Mouse (Mus musculus) liver, embryonic 12.5 days (tissue): ENCODE results near the gene Bap1. TPM values are rescaled to one million over a fixed set of nuclear protein-coding genes. Genes with fewer than 3 reads are reported as not detected.

Experiments
- ATAC-seq: fragments of 200-750 bp; cut with Nextera tagmentation; 2 replicates; pipeline ENCODE4 v1.8.0; 2017; ENCODE audit warnings: moderate number of reproducible peaks, mild to moderate bottlenecking, moderate library complexity
- H3K27ac ChIP-seq: fragments of 300-500 bp; sonication (generic); 2 replicates; pipeline ENCODE4 v1.5.1; 2016; ENCODE audit warnings: mild to moderate bottlenecking
- H3K27me3 ChIP-seq: fragments of 300-500 bp; sonication (generic); replicated peaks from 2 replicates; pipeline ENCODE4 v1.6.1; 2016; ENCODE audit warnings: mild to moderate bottlenecking, moderate library complexity
- H3K36me3 ChIP-seq: fragments of 300-500 bp; sonication (generic); 2 replicates; pipeline ENCODE4 v1.6.1; 2016; ENCODE audit warnings: mild to moderate bottlenecking, moderate library complexity
- H3K4me1 ChIP-seq: fragments of 300-500 bp; sonication (generic); 2 replicates; pipeline ENCODE4 v1.6.1; 2016
- H3K4me2 ChIP-seq: fragments of 300-500 bp; sonication (generic); 2 replicates; pipeline ENCODE4 v1.6.1; 2016; ENCODE audit warnings: mild to moderate bottlenecking, moderate library complexity
- H3K4me3 ChIP-seq: fragments of 300-500 bp; sonication (generic); 2 replicates; pipeline ENCODE4 v1.5.1; 2016; ENCODE audit warnings: mild to moderate bottlenecking, moderate library complexity
- H3K9ac ChIP-seq: fragments of 300-500 bp; sonication (generic); 2 replicates; pipeline ENCODE4 v1.6.1; 2016; ENCODE audit warnings: mild to moderate bottlenecking, moderate library complexity
- H3K9me3 ChIP-seq: fragments of 300-500 bp; sonication (generic); replicated peaks from 2 replicates; pipeline ENCODE4 v1.6.1; 2016; ENCODE audit warnings: mild to moderate bottlenecking, moderate library complexity
- WGBS: fragments of 180-500 bp; shearing (Covaris S2); methylation state at CpG from one replicate; pipeline ENCODE4 v1.1.7; 2016; ENCODE audit not compliant: insufficient replicate concordance; 5-methylcytosine and 5-hydroxymethylcytosine counted together
- polyA plus RNA-seq: library from polyadenylated mRNA; unstranded; fragments of >200 nt; fragmentation: Nextera tagmentation; extraction: Ambion mirVana; gene quantifications from 2 replicates; pipeline ENCODE4 v1.2.1, GENCODE M21; 2016

The Bap1 gene
- 53.8 and 54.4 TPM in 2 replicates for polyA plus RNA-seq

DNA sequence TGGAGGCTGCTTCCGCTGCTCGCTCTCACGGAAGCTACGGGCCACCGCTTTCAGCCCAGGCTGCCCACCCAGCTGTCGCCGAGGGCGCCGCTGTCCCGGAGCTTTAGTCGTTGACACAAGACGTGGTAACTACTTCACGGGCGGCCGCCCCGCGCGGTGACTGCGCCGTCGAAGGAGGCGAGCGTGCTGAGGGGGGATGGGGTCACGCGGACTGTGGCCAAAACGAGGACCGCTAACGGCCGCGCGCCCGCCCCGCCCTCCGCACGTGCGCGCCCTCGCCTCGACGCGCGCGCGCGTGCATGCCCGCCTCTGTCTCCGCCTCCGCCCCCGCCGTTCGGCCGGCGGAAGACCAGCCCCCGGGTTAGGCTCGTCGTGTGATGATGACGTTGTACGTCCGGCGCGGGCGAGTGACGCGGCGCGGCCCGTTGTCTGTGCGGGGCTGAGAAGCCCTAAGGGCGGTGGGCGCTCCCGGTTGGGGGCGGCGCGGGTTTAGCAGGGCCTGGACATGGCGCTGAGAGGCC, at the start of gene Bap1, which contains the start of gene Phf7:
Gene Bap1, plus strand, starts transcription at position 367 of the 521 bp plus-strand sequence.
Gene Phf7, minus strand, starts transcription at position 234 of the 521 bp plus-strand sequence.
- Histone ChIP-seq H3K4me1 (peaks cover 35% of the 10 kb centered on the region), H3K9me3 (no peaks in the 10 kb centered on the region), H3K27me3 (no peaks in the 10 kb centered on the region), H3K36me3 (peaks cover 38% of the 10 kb centered on the region), H3K4me3 (peak within 1 kb of the TSS; percentile 99), H3K9ac (peak within 1 kb of the TSS; percentile 97), H3K27ac (peak within 1 kb of the TSS; percentile 92), H3K4me2 (peak within 1 kb of the TSS; percentile 91)
- peak; percentile 89 for ATAC-seq
- WGBS = under 1% methylated on average over 75 of the region's 75 CpGs

DNA sequence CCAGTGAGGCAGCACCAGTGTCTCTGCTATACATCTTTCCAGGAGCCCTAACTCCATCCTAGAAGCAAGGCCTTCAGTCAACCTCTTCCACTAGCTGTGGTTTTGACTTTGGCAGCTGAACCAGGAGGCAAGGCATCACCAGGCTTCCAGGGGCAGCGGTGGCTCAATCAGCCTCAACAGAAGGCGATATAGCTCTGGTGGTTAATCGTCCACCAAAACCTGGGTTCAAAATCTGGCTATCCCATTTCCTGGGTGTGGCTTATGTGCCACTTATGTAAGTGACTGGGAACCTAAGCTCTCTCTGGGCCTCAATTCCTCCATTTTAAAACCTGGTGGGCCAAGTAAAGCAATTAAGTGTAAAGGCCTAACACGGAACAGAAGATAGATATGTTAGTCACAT, 46.4 kb upstream of the Bap1 start:
- WGBS = 43% methylated on average over 4 of the region's 4 CpGs

DNA sequence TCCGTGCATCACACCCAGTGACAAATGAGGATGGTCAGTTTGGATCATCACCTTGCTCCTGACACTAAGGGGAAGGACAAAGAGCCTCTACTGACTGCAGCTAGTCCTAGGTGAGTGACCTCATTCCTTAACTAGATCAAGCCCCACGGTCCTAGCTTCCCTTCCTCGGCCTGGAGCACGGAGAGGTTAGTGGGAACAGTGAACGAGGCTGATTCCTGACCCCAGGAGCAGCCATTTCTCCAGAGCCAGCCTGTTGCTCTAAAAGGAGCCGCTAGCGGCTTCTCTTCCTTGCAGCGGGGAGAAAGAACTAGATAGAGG, 46.0 kb upstream of the Bap1 start:
- Histone ChIP-seq H3K36me3 (peaks cover 47% of the 10 kb centered on the region), H3K4me2 (peak overlapping the region; percentile 77), H3K9ac (peak overlapping the region; percentile 94), H3K4me1 (peaks cover 57% of the 10 kb centered on the region), H3K27me3 (0 out of 2 replicates have a peak, but pooled peaks cover 4% of the 10 kb centered on the region), H3K27ac (peak overlapping the region; percentile 87), H3K9me3 (no peaks in the 10 kb centered on the region), H3K4me3 (peak overlapping the region; percentile 80)
- ATAC-seq = no peak
- 21% methylated on average over 8 of the region's 8 CpGs for WGBS

More for the DNA sequence above, 46.4 kb upstream of the Bap1 start:
- peaks cover 58% of the 10 kb centered on the region for H3K4me1 ChIP-seq
- ATAC-seq = no peak
- H3K36me3 ChIP-seq = peaks cover 51% of the 10 kb centered on the region
- peak overlapping the region; percentile 87 for H3K27ac ChIP-seq
- H3K27me3 ChIP-seq = 0 out of 2 replicates have a peak, but pooled peaks cover 4% of the 10 kb centered on the region
- H3K9ac ChIP-seq = peak overlapping the region; percentile 94; the same call in 1 of the 2 replicates
- peak overlapping the region; percentile 77 for H3K4me2 ChIP-seq
- no peaks in the 10 kb centered on the region for H3K9me3 ChIP-seq
- H3K4me3 ChIP-seq = peak overlapping the region; percentile 80

DNA sequence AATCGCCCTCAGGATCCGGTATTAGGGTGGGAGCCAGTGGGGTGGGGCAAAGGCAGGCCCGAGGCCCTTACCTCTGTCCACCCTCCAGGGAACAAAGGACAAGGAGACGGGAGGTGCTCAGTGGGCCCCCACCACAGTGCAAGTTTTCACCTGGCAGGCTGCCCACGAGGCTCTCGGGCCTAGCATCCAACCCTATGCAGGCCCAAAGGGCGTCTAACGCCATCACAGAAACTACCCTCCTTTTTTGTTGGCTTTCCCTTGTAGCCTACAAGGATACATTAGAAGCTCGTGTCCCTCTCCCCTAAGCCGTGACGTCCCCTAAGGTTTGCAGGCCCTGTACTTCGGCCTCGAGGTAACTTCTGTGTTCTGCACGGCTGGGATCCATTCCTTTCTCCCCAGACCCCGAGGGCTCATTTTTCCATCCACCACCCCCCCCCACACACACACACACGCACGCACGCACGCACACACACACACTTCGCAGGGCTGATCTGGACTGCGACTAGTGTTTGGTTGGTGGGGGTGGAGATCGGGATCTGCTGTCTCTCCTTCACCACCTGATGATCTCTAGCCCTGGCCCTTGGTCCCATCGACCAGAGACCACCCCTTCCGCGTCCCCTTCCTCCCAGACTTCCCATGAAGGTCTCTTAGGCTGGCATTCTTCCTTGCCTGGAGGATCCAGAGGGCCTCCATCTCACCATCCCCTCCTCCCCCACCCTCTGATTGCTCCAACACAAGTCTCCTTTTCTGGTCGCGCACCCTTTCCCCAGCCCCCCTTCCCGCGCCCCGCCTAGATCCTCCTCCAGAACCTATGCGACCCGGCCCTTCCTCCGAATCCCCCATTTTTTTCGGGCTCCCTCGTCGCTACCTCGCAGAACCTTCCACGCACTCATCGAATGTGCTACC, 45.4 kb upstream of the Bap1 start:
- peak; percentile 25; the same call in 1 of the 2 replicates for ATAC-seq
- Histone ChIP-seq H3K4me2 (peak overlapping the region; percentile 77), H3K4me3 (peak overlapping the region; percentile 80)

DNA sequence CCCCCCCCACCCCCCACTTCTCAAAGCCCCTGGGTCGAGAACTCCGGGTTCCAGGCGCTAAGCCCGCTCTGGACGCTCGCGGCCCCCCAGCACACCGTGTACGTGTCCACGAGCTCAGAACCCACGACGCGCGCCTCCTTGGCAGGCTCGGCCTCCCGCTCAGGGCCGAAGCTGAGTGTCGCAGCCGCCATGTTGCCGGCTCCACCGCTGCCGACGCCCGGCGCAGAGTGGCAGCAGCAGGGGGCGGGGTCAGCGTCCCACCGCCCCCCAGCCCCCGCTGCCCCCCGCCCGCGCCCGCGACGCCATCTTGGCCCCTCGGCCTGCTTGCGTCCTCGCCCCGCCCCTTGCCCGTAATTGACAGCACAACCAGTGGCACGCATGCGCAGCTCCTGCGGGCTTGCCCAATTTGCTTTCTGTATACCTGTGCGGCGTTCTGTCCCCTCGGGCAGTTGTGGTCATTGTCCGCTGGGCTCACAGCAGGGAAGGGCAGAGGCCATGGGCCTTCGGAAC, 44.7 kb upstream of the Bap1 start:
- H3K4me2 ChIP-seq = peak overlapping the region; percentile 77
- H3K27me3 ChIP-seq = peaks cover 7% of the 10 kb centered on the region; the same call in 1 of the 2 replicates
- peaks cover 55% of the 10 kb centered on the region for H3K4me1 ChIP-seq
- peak; percentile 78 for ATAC-seq
- peak overlapping the region; percentile 80 for H3K4me3 ChIP-seq
- WGBS = under 1% methylated on average over 45 of the region's 48 CpGs
- peak overlapping the region; percentile 87 for H3K27ac ChIP-seq
- peak overlapping the region; percentile 94 for H3K9ac ChIP-seq
- H3K9me3 ChIP-seq = no peaks in the 10 kb centered on the region
- H3K36me3 ChIP-seq = peaks cover 34% of the 10 kb centered on the region

More for the DNA sequence above, 45.4 kb upstream of the Bap1 start:
- H3K9me3 ChIP-seq = no peaks in the 10 kb centered on the region
- H3K27me3 ChIP-seq = 0 out of 2 replicates have a peak, but pooled peaks cover 4% of the 10 kb centered on the region
- H3K9ac ChIP-seq = peak overlapping the region; percentile 94
- peaks cover 53% of the 10 kb centered on the region for H3K4me1 ChIP-seq
- under 1% methylated on average over 39 of the region's 39 CpGs for WGBS
- H3K36me3 ChIP-seq = peaks cover 41% of the 10 kb centered on the region
- peak overlapping the region; percentile 87 for H3K27ac ChIP-seq

DNA sequence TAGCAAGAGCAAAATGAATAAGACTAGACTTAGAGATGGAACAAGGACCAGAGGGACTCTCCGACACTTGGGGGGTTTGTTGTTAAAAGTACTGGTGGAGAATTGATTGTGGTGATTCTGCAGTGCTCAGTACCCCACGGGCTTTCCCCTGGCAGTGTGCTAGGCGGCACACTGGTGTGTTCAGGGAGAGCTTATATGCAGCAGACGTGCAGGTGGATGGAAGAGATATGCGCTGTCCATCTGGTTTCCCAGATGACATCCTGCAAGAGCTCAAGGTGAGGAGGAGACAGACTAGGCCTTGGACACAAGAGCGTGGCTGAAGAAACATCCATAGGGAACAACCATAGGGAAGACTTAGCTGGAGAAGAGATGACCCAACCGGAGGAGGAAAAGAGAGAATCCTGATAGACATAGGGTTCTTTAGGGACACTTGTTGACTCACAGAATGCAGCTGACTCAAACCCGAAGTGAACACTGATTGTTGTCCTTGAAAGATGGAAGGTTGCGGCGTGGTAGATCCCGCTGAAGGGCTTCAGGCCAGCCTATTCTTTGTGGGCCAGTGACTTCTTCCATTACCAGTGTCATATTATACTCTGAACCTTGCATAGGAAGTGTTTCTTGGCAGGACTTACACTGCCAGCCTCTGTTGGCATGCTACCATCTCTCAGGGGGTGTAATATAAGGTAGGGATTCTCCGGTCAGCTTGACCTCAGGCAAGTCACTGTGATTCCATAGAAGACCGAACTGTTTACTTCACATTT, 44.0 kb upstream of the Bap1 start:
- Histone ChIP-seq H3K36me3 (peaks cover 27% of the 10 kb centered on the region), H3K27ac (peak overlapping the region; percentile 87), H3K4me3 (peak overlapping the region; percentile 80), H3K9ac (peak overlapping the region; percentile 94), H3K27me3 (peaks cover 8% of the 10 kb centered on the region; the same call in 1 of the 2 replicates), H3K4me1 (peaks cover 56% of the 10 kb centered on the region), H3K9me3 (no peaks in the 10 kb centered on the region), H3K4me2 (peak overlapping the region; percentile 77)
- 69% methylated on average over 13 of the region's 13 CpGs for whole genome bisulfite sequencing
- ATAC-seq = peak; percentile 77

DNA sequence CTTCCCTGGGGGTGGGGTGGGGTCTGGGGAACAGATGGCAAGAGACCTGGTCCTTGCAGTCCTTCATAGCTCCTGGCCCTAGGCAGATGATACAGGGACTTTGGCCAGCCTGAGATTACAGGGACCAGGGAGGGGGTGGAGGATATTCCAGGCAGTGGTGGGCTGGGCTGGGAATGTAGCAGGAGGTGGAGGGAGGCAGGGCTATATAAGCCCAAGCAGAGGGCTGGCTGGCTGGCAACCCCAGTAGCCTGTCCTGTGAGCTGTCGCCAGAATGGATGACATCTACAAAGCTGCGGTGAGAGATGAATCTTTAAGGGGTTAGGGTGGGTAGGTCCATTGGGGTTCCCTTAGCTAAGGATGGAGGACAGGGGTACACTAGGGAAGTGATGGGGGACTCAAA, 43.2 kb upstream of the Bap1 start, which contains the start of gene Tnnc1:
Gene Tnnc1, plus strand, starts transcription at position 229 of the 400 bp plus-strand sequence.
- Histone ChIP-seq H3K4me1 (peaks cover 59% of the 10 kb centered on the region), H3K4me3 (peak within 1 kb of the TSS; percentile 80), H3K4me2 (peak within 1 kb of the TSS; percentile 77), H3K9me3 (no peaks in the 10 kb centered on the region), H3K27ac (peak within 1 kb of the TSS; percentile 87), H3K9ac (peak within 1 kb of the TSS; percentile 94), H3K27me3 (peaks cover 8% of the 10 kb centered on the region; the same call in 1 of the 2 replicates), H3K36me3 (peaks cover 18% of the 10 kb centered on the region)
- WGBS = 74% methylated on average over 2 of the region's 2 CpGs
- ATAC-seq = no peak

DNA sequence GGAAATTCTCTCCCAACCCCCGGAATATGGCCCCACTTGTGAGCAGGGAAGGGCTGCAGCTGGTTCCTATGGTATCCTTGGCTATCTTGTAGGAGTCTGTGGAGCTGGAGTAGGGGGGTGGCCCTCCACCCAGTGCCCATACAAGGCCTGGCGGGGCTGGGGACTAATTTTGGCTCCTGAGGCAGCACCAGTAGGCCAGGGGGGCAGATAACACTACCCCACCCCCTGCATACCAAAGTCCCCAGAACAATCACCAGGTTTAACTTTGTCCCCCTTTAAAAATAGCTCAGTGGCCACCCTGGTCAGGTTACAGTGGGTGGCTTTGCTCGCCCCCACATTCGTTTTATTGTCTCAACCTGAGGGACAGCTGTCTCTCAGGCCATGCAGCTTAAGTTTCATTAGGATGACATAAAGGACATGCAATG, 42.1 kb upstream of the Bap1 start:
- no peak overlapping the region for H3K27ac ChIP-seq

DNA sequence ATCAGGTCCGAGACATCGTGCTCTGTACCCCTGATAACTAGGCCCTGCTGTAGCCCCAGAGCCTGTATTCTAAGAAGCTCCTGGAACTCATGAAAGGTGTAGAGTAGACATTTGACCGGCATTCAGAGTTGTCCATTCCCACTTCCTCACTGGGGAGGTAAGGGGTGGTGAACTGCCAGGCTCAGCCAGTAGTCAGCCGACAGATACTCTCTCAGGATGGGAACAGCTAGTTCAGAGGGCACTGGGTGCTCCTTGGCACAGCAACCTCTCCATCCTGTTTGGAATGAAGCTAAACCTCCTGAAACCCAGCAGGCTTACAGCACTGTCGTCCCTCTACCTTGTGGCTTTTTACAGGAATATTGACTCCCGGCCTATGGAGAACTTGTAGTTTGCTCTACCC, 39.4 kb upstream of the Bap1 start:
- Histone ChIP-seq H3K27me3 (peaks cover 18% of the 10 kb centered on the region), H3K36me3 (no peaks in the 10 kb centered on the region), H3K4me2 (no peak overlapping the region), H3K4me3 (no peak overlapping the region), H3K9ac (no peak overlapping the region), H3K9me3 (no peaks in the 10 kb centered on the region), H3K27ac (no peak overlapping the region), H3K4me1 (peaks cover 60% of the 10 kb centered on the region)
- 69% methylated on average over 6 of the region's 6 CpGs for WGBS
- no peak for ATAC-seq

More for the DNA sequence above, 42.1 kb upstream of the Bap1 start:
- H3K9me3 ChIP-seq = no peaks in the 10 kb centered on the region
- no peak overlapping the region for H3K4me3 ChIP-seq
- peaks cover 8% of the 10 kb centered on the region for H3K36me3 ChIP-seq
- peaks cover 63% of the 10 kb centered on the region for H3K4me1 ChIP-seq
- H3K27me3 ChIP-seq = peaks cover 12% of the 10 kb centered on the region
- H3K4me2 ChIP-seq = no peak overlapping the region
- 74% methylated on average over 4 of the region's 4 CpGs for WGBS
- ATAC-seq = no peak
- H3K9ac ChIP-seq = no peak overlapping the region

DNA sequence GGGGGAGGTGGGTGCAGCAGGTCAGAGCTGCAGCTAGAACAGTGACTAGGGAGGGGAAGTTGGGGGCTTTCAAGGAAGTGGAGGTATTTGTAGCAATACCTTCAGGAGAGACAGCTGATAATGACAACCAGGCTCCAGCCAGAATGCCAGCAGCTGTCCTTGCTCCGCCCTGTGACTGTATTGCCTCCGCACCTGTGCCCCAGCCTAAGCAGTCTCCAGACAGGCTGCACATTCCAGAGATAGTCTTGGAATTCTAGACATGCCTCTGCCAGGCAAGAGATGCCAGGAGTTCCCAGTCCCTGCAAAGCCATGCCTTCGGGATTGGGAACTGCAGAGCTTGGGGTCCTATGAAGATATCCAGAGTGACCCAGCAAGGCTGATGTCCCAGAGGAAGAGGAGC, 38.8 kb upstream of the Bap1 start:
- Histone ChIP-seq H3K4me1 (peaks cover 58% of the 10 kb centered on the region), H3K9ac (no peak overlapping the region), H3K27ac (no peak overlapping the region), H3K27me3 (peaks cover 21% of the 10 kb centered on the region), H3K4me3 (no peak overlapping the region), H3K4me2 (no peak overlapping the region), H3K9me3 (no peaks in the 10 kb centered on the region), H3K36me3 (no peaks in the 10 kb centered on the region)
- WGBS = 77% methylated on average over 3 of the region's 3 CpGs
- ATAC-seq = no peak

DNA sequence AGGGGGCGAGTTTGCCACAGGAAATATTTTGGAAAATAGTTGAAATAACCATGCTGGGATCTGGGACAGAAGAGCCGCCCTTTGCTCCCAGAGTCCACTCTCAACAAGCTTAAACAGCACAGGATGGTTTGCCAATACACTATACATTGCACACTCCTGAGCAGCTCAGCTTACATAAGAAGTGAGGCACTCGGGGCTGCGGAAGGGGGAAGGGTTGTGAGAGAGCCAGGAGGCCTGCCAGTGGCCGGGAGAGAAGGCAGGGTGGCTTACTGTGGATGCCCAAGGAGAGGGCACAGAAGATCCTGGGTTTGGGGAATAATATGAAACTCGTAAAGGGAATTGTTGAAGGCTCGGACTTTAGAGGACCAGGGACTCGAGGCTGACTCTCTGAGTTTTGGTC, 37.4 kb upstream of the Bap1 start:
- H3K9ac ChIP-seq = no peak overlapping the region
- WGBS = 65% methylated on average over 8 of the region's 8 CpGs
- no peak for ATAC-seq
- no peaks in the 10 kb centered on the region for H3K9me3 ChIP-seq
- no peak overlapping the region for H3K27ac ChIP-seq
- H3K36me3 ChIP-seq = no peaks in the 10 kb centered on the region
- no peak overlapping the region for H3K4me2 ChIP-seq
- H3K4me3 ChIP-seq = no peak overlapping the region
- H3K4me1 ChIP-seq = peaks cover 52% of the 10 kb centered on the region
- H3K27me3 ChIP-seq = peaks cover 28% of the 10 kb centered on the region
